Mouse (Mus musculus) heart, embryonic 13.5 days (tissue): Measurements from ENCODE around the gene Rbm15b. TPM values are rescaled to one million over a fixed set of nuclear protein-coding genes. Genes with fewer than 3 reads are reported as not detected.

Experiments
- ATAC-seq: fragments of 200-750 bp; cut with Nextera tagmentation; 2 replicates; pipeline ENCODE4 v1.8.0; 2017; ENCODE audit warnings: moderate TSS enrichment; ENCODE audit not compliant: insufficient number of reproducible peaks, low FRiP score, low TSS enrichment; ENCODE audit errors: extremely low read depth
- H3K27ac ChIP-seq: fragments of 300-500 bp; sonication (generic); replicated peaks from 2 replicates; pipeline ENCODE4 v1.5.1; 2015; ENCODE audit warnings: moderate library complexity, mild to moderate bottlenecking, inconsistent platforms
- H3K27me3 ChIP-seq: fragments of 300-500 bp; sonication (generic); replicated peaks from 2 replicates; pipeline ENCODE4 v1.6.1; 2015; ENCODE audit warnings: mild to moderate bottlenecking, inconsistent platforms
- H3K36me3 ChIP-seq: fragments of 300-500 bp; sonication (generic); 2 replicates; pipeline ENCODE4 v1.6.1; 2015; ENCODE audit warnings: mild to moderate bottlenecking, inconsistent platforms
- H3K4me1 ChIP-seq: fragments of 300-500 bp; sonication (generic); 2 replicates; pipeline ENCODE4 v1.6.1; 2015; ENCODE audit warnings: inconsistent platforms
- H3K4me2 ChIP-seq: fragments of 300-500 bp; sonication (generic); 2 replicates; pipeline ENCODE4 v1.6.1; 2015; ENCODE audit warnings: inconsistent platforms, mild to moderate bottlenecking, moderate library complexity
- H3K4me3 ChIP-seq: fragments of 300-500 bp; sonication (generic); 2 replicates; pipeline ENCODE4 v1.5.1; 2015; ENCODE audit warnings: moderate library complexity, mild to moderate bottlenecking, inconsistent platforms
- H3K9ac ChIP-seq: fragments of 300-500 bp; sonication (generic); 2 replicates; pipeline ENCODE4 v1.6.1; 2015; ENCODE audit warnings: inconsistent platforms, mild to moderate bottlenecking, moderate library complexity
- H3K9me3 ChIP-seq: fragments of 300-500 bp; sonication (generic); 2 replicates; pipeline ENCODE4 v1.6.1; 2016; ENCODE audit warnings: inconsistent platforms
- WGBS: fragments of 180-500 bp; shearing (Covaris S2); methylation state at CpG from one replicate; pipeline ENCODE4 v1.1.7; 2015; ENCODE audit warnings: mixed read lengths; 5-methylcytosine and 5-hydroxymethylcytosine counted together
- polyA plus RNA-seq: library from polyadenylated mRNA; unstranded; fragments of >200 nt; fragmentation: Nextera tagmentation; extraction: Ambion mirVana; gene quantifications from 2 replicates; pipeline ENCODE4 v1.2.1, GENCODE M21; 2015

The Rbm15b gene
- polyA plus RNA-seq: 4.7 and 5.5 TPM in 2 replicates

DNA sequence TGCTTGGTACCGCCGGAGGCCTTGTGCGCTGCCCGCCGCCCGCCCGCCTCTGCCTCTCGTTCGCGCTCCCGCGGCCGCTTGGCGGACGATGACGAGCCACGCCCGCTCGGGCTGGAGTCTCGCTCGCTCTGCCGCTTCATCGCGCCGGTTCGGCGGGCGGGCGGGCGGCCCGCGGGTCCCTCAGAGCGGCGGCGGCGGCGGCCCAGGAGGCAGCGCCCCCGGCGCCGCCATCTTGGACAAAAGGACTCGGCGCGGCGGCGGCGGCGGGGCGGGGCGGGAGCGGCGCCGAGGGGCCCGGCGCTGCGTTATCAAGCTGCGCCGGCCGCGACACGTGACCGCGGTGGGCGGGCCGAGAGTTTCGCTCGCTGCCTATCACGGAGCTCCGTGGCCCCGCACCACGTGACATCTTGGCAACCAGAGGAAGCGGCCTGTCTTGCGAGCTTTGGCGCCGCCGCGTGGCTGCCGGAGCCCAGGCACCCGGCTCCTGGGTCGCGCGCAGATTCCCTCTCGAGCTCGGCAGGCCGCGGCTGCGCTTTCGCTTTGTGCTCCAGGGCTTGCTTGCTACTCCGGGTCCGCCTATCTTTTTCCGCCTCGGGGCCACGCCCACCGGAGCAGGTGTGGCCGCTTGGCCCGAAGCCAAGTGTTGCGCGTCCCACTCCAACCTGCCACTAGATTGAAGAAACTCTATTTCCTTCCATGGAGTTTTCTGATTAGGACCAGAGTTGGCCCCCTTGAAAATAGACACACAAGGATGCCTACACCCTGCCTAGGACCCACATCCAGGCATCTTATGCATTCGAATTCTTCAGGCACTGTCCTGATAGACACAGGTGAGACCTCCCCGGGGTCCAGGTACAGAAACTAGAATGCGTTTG is at the start of gene Rbm15b:
Gene Rbm15b (minus strand): TSS at position 601 of the 875 bp plus-strand sequence.
- Histone ChIP-seq H3K36me3 (peaks cover 66% of the 10 kb centered on the region), H3K4me1 (peaks cover 76% of the 10 kb centered on the region), H3K9ac (peak within 1 kb of the TSS; percentile 98), H3K4me3 (peak within 1 kb of the TSS; percentile 97), H3K9me3 (no peaks in the 10 kb centered on the region), H3K4me2 (peak within 1 kb of the TSS; percentile 100), H3K27ac (peak within 1 kb of the TSS; percentile 87), H3K27me3 (no peaks in the 10 kb centered on the region)
- WGBS: 2% methylated on average over 98 of the region's 101 CpGs
- ATAC-seq: peak; percentile 72

DNA sequence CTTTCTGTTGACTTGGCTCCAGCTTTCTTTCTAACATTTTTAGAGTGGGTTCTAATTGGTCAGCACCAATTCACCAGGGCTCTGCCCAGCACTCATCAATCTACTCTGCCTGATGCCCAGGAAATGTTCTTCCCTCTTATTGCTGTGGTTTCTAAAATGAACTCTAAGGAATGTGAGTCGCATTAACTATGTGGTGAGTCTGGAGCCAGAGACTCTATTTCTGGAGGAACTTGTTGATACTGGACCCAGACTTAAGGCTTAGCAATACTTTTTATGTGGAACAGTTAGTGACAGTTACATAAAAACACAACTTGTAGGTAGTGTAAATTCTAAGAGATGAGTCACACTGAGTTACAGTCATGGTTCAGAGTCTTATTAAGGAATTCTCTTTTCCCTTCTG is 47.8 kb upstream of the Rbm15b start:
- H3K4me2 ChIP-seq: no peak overlapping the region
- H3K27me3 ChIP-seq: no peaks in the 10 kb centered on the region
- H3K9me3 ChIP-seq: no peaks in the 10 kb centered on the region
- no peaks in the 10 kb centered on the region for H3K4me1 ChIP-seq
- WGBS: 82% methylated on average over 1 of the region's 1 CpGs
- H3K27ac ChIP-seq: no peak overlapping the region
- no peak overlapping the region for H3K9ac ChIP-seq
- H3K36me3 ChIP-seq: no peaks in the 10 kb centered on the region
- no peak overlapping the region for H3K4me3 ChIP-seq
- no peak for ATAC-seq

DNA sequence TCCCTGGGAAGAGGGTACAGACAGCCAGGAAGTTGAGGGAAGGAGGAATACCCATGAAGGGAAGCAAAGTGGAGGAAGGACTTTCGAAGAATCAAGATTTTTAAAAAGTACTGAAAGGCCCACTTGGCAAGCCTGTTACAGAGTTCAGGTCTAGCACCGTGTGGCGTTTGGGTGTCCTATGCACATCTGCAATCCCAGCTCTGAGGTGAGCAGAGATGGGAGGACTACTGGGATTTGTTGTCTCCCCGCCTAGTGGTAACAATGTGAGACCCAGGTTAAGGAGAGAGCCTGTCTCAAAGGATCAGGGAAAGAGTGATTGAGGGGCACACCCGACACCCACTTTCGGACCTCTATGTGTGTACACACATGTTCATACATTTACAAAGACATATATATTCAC is 27.6 kb upstream of the Rbm15b start:
- Histone ChIP-seq H3K4me1 (no peaks in the 10 kb centered on the region), H3K27me3 (no peaks in the 10 kb centered on the region), H3K9me3 (no peaks in the 10 kb centered on the region), H3K4me2 (no peak overlapping the region), H3K27ac (no peak overlapping the region), H3K9ac (no peak overlapping the region), H3K36me3 (no peaks in the 10 kb centered on the region), H3K4me3 (no peak overlapping the region)
- ATAC-seq: no peak
- WGBS: 75% methylated on average over 6 of the region's 6 CpGs

GRCm38 (mm10) chr9:106913759-106914158 is 26.5 kb upstream of the Rbm15b start:
- Histone ChIP-seq H3K9ac (no peak overlapping the region), H3K9me3 (no peaks in the 10 kb centered on the region), H3K4me3 (no peak overlapping the region), H3K27ac (no peak overlapping the region), H3K36me3 (no peaks in the 10 kb centered on the region), H3K4me2 (no peak overlapping the region), H3K4me1 (no peaks in the 10 kb centered on the region), H3K27me3 (no peaks in the 10 kb centered on the region)
- 7% methylated on average over 1 of the region's 1 CpGs for WGBS
- ATAC-seq: no peak

DNA sequence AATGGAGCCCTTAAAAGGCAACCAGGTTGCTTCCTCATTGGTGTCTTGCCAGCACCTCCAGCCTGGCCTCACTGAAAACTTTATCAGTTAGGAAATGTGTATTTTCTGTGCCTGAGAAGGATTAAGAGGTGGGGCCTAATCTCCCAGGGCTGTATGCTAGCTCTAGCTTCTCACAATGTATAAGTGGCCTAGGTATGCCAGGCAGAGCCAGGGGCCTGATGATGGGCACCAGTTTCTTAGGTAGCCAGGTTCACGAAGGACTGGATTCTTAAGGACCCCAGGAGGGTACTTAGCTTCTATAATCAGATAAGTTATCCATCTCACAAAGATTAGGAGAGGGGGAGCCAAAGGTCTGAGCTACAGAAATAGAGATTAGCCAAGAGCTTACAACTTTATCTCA is 24.4 kb upstream of the Rbm15b start:
- no peaks in the 10 kb centered on the region for H3K36me3 ChIP-seq
- ATAC-seq: no peak

GRCm38 (mm10) chr9:106908715-106909114 is 21.5 kb upstream of the Rbm15b start:
- Histone ChIP-seq H3K4me1 (no peaks in the 10 kb centered on the region), H3K9ac (no peak overlapping the region), H3K27ac (no peak overlapping the region), H3K4me3 (no peak overlapping the region), H3K36me3 (no peaks in the 10 kb centered on the region), H3K4me2 (no peak overlapping the region), H3K9me3 (no peaks in the 10 kb centered on the region), H3K27me3 (no peaks in the 10 kb centered on the region)
- no peak for ATAC-seq
- 41% methylated on average over 5 of the region's 5 CpGs for WGBS

More for the DNA sequence above, 24.4 kb upstream of the Rbm15b start:
- no peak overlapping the region for H3K27ac ChIP-seq
- no peak overlapping the region for H3K4me2 ChIP-seq
- H3K4me3 ChIP-seq: no peak overlapping the region
- no peaks in the 10 kb centered on the region for H3K9me3 ChIP-seq
- WGBS: 42% methylated on average over 1 of the region's 1 CpGs
- no peak overlapping the region for H3K9ac ChIP-seq
- H3K4me1 ChIP-seq: no peaks in the 10 kb centered on the region
- no peaks in the 10 kb centered on the region for H3K27me3 ChIP-seq

DNA sequence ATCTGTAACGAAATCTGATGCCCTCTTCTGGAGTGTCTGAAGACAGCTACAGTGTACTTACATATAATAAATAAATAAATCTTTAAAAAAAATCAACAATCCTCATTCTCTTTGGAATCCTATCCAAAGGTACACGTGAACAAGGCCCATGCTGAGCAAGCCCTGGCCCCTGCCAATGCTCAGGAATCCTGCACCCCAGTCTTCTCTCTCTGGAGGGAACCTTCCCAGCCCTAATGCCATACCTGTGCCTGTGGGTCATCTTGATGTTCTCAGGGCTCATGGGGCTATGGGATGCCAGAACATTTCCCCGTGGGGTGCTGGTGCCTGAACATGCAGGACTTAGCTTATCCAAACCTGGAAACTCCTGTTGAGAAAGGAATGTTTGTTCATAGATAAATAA is 20.9 kb upstream of the Rbm15b start:
- WGBS: 58% methylated on average over 3 of the region's 3 CpGs
- H3K4me1 ChIP-seq: no peaks in the 10 kb centered on the region
- H3K36me3 ChIP-seq: no peaks in the 10 kb centered on the region
- H3K9ac ChIP-seq: no peak overlapping the region
- no peaks in the 10 kb centered on the region for H3K9me3 ChIP-seq
- ATAC-seq: no peak
- H3K4me2 ChIP-seq: no peak overlapping the region
- no peaks in the 10 kb centered on the region for H3K27me3 ChIP-seq
- H3K4me3 ChIP-seq: no peak overlapping the region
- no peak overlapping the region for H3K27ac ChIP-seq

DNA sequence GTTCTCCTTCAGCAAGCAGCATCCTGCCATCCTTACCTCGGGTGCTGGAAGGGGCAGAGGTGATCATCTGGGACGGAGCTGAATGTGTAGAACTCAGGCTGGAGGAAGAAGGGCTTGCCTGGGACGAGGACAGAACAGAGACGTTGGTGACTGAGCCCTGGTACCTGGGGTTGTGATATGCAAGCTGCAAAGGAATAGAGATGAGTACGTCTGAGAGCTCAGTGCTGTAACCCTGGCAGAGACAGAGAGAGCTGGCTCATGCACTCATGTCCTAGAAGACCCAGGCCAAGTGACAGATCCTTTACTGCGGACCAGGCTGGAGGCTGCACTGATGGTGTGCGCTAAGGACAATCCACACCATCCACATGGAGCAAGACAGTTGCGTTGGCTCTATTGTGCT is 19.4 kb upstream of the Rbm15b start:
- Histone ChIP-seq H3K27me3 (peaks cover 3% of the 10 kb centered on the region; the same call in 1 of the 2 replicates), H3K9me3 (no peaks in the 10 kb centered on the region), H3K27ac (no peak overlapping the region), H3K4me3 (no peak overlapping the region), H3K4me1 (no peaks in the 10 kb centered on the region), H3K9ac (no peak overlapping the region), H3K36me3 (no peaks in the 10 kb centered on the region), H3K4me2 (no peak overlapping the region)
- 73% methylated on average over 8 of the region's 8 CpGs for WGBS
- no peak for ATAC-seq

DNA sequence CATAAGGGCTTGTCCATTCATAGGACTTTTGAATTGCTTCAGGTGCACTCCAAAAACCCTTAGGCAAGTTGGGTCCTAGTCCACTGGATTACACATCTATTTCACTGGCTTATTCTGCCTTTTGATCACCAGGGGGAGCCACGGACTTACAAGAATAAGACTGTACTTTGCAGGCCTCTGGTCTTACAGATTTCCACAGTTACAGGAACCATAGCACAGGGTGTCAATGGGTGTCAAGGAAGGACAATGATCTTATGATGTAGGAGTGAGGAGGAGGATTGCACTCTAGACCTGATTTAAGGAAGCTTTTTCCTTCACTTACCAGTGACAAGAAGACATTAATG is 16.5 kb upstream of the Rbm15b start:
- ATAC-seq: no peak
- Histone ChIP-seq H3K36me3 (no peaks in the 10 kb centered on the region), H3K9me3 (no peaks in the 10 kb centered on the region), H3K9ac (no peak overlapping the region), H3K27ac (no peak overlapping the region), H3K27me3 (peaks cover 5% of the 10 kb centered on the region; the same call in 1 of the 2 replicates), H3K4me2 (no peak overlapping the region), H3K4me3 (no peak overlapping the region), H3K4me1 (no peaks in the 10 kb centered on the region)
- 0% methylated on average over 1 of the region's 1 CpGs for WGBS

DNA sequence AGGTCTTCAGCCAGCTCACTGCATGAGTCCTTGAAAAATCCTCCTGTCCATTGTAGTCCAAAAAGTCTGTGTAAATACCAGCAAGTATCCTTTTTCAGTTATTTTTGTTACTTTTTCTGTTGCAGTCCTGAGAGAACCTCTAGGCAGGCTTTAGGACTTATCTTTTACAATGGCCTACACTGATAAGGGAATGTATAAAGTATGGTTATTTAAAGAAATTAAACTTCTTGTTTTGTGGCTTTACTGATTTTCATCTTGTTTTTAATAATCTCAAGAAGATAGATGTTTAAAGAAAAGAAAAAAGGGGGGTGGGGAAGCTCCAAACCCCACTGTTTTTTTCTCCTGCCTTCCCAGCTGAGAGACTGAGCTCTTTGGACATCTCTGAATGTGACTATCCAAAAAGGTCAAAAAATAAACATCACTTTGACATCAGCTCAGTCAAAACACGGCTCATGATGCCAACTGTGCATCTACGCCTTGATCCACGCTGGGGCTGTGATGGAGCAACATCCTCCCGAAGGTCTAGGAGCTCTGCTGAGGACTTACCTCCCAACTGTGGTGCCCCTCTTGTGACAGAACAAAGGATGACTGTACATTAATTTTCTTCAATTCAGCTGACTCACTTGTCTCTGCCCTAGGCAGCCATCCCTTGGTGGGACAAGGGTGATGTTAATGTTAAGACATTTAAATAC is 16.0 kb upstream of the Rbm15b start:
- Histone ChIP-seq H3K4me3 (no peak overlapping the region), H3K9ac (no peak overlapping the region), H3K4me2 (no peak overlapping the region), H3K36me3 (no peaks in the 10 kb centered on the region), H3K27me3 (peaks cover 5% of the 10 kb centered on the region; the same call in 1 of the 2 replicates), H3K4me1 (no peaks in the 10 kb centered on the region), H3K9me3 (no peaks in the 10 kb centered on the region), H3K27ac (no peak overlapping the region)
- ATAC-seq: no peak
- 64% methylated on average over 4 of the region's 4 CpGs for WGBS

DNA sequence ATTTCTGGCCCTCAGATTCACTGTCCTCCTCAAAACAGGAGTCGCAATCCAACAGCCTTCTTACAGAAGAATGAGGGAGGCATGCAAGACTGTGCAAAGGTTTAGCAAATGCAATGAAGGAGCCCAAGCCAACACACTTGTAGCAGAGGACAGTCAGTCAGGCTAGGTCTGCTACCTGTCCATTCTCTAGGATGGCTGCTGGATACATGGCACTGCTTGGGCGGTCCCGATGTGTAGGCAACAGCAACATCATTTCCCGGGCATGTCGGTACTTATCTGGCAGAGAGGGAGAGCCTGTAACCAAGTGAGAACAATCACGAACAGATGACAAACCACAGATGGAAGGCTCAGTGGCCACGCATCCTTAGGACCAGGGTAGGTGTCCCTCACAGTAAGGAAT is 14.4 kb upstream of the Rbm15b start:
- Histone ChIP-seq H3K36me3 (no peaks in the 10 kb centered on the region), H3K27me3 (peaks cover 5% of the 10 kb centered on the region; the same call in 1 of the 2 replicates), H3K4me3 (no peak overlapping the region), H3K4me2 (no peak overlapping the region), H3K27ac (no peak overlapping the region), H3K4me1 (no peaks in the 10 kb centered on the region), H3K9me3 (no peaks in the 10 kb centered on the region), H3K9ac (no peak overlapping the region)
- no peak for ATAC-seq
- 81% methylated on average over 7 of the region's 7 CpGs for WGBS
